Comparison of ENCODE assay signal across 8 mouse cellular contexts in the genomic region with DNA sequence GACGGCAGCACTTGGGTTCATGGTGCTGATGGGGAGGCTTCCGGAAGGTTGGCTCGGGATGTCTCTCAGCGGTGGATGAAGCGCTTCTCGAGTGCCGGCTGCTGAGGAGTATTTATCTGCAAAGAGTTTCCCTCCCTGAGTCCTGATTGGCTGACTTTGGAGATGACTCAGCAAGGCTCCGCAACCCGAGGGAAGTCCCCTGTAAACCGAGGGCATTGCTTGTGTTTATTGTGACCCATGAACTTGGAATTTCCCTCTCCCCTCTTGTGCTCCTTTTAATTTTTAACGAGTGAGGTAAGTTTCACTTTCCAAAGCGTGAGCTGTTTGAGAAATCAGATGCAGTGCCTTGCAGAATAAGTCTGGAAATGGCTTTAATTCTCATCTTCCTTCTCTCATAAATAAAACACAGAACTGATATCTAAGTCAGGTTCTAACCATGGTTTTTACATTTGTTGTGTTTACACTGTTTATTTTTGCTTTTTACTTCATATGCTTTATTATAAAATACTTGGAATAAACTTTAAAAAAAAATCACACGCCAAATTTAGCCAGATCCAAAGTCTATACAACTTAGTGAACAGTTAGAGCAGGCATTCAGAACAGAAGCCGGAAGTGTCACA. TPM values are rescaled to one million over a fixed set of nuclear protein-coding genes. Genes with fewer than 3 reads are reported as not detected.
DNase-seq lines count a peak whose midpoint lies in the region; ATAC-seq and TF ChIP-seq lines count a peak whose summit lies in the region.

A gene (minus strand): TSS at position 96 of the 620 bp plus-strand sequence.

- no peak within 1 kb of the TSS for H3K27ac ChIP-seq in ES-E14 (ENCODE audit: insufficient read depth, low read depth, low read length, poor library complexity, severe bottlenecking)
- no peak within 1 kb of the TSS for H3K27ac ChIP-seq in heart, embryonic 13.5 days (replicated peaks)
- H3K27ac ChIP-seq in kidney, postnatal 0 days = no peak within 1 kb of the TSS

- in situ Hi-C loops in ES-E14 (cut with MboI; ENCODE audit: low sequenced_read_pairs in 2 of 2, unreplicated experiment in 2 of 2) = no loop called here

- H3K4me2 ChIP-seq in heart, embryonic 13.5 days = peak within 1 kb of the TSS; percentile 68
- peak within 1 kb of the TSS; percentile 48 for H3K4me2 ChIP-seq in kidney, postnatal 0 days (ENCODE audit: low read length)

- H3K27me3 ChIP-seq in heart, embryonic 13.5 days (replicated peaks) = peaks cover 23% of the 10 kb centered on the region
- no peaks in the 10 kb centered on the region for H3K27me3 ChIP-seq in kidney, postnatal 0 days (ENCODE audit: insufficient read depth, low read length)

- H3K9ac ChIP-seq in ES-E14 (ENCODE audit: insufficient read depth, low read depth, low read length, poor library complexity, severe bottlenecking) = no peak within 1 kb of the TSS
- peak within 1 kb of the TSS; percentile 15; the same call in 1 of the 2 replicates for H3K9ac ChIP-seq in heart, embryonic 13.5 days
- H3K9ac ChIP-seq in kidney, postnatal 0 days (ENCODE audit: low read depth, low read length) = no peak within 1 kb of the TSS

- H3K36me3 ChIP-seq in ES-E14 (ENCODE audit: control insufficient read depth, insufficient read depth, low read length, poor library complexity, severe bottlenecking) = no peaks in the 10 kb centered on the region
- no peaks in the 10 kb centered on the region for H3K36me3 ChIP-seq in heart, embryonic 13.5 days
- H3K36me3 ChIP-seq in kidney, postnatal 0 days (ENCODE audit: insufficient read depth, low read length) = no peaks in the 10 kb centered on the region

- 0 out of 2 replicates have a peak, but pooled peaks have one; percentile 42 for ATAC-seq in heart, embryonic 13.5 days (ENCODE audit: extremely low read depth, insufficient number of reproducible peaks, low FRiP score, low TSS enrichment)
- 0 out of 2 replicates have a peak, but pooled peaks have one; percentile 73 for ATAC-seq in kidney, postnatal 0 days (replicated peaks; ENCODE audit: low FRiP score, low read depth)

- peak; percentile 80 for DNase-seq in A20 (ENCODE audit: low read depth, low spot score)
- peak; percentile 31 for DNase-seq in ES-E14 (ENCODE audit: low read depth, low spot score)
- peak; percentile 72 for DNase-seq in embryo, embryonic 11 days
- DNase-seq in kidney, postnatal 0 days (ENCODE audit: low spot score) = peak; percentile 75
- peak; percentile 67 for DNase-seq in lung, postnatal 25 days (ENCODE audit: low spot score)
- peak; percentile 14 for DNase-seq in retina, postnatal 7 days (ENCODE audit: low read depth, low spot score)
- DNase-seq in layer of hippocampus, postnatal 14 days (ENCODE audit: low spot score in 2 of 2) = no peak

- H3K4me3 ChIP-seq in ES-E14 (ENCODE audit: insufficient read depth in 1 of 2, low read depth in 1 of 2, low read length in 2 of 2, poor library complexity in 1 of 2, severe bottlenecking in 1 of 2) = no peak within 1 kb of the TSS
- peak within 1 kb of the TSS; percentile 39 for H3K4me3 ChIP-seq in heart, embryonic 13.5 days
- H3K4me3 ChIP-seq in kidney, postnatal 0 days (replicated peaks; ENCODE audit: low read depth, low read length) = 0 out of 2 replicates have a peak within 1 kb of the TSS, but pooled peaks have one; percentile 4

- WGBS in heart, embryonic 13.5 days = 17% methylated on average over 14 of the region's 14 CpGs
- WGBS in kidney, postnatal 0 days = 13% methylated on average over 14 of the region's 14 CpGs

- no peak for TF ChIP-seq CTCF in kidney, postnatal 0 days (IDR thresholded peaks at IDR 0.05; ENCODE audit: low read depth)

- no peaks in the 10 kb centered on the region for H3K9me3 ChIP-seq in ES-E14 (ENCODE audit: control insufficient read depth, insufficient read depth, low read depth, low read length)
- no peaks in the 10 kb centered on the region for H3K9me3 ChIP-seq in heart, embryonic 13.5 days
- no peaks in the 10 kb centered on the region for H3K9me3 ChIP-seq in kidney, postnatal 0 days (replicated peaks; ENCODE audit: low read length)

- peaks cover 0 to 3% of the 10 kb centered on the region in 2 experiments; a peak in 2 of 4 replicates for H3K4me1 ChIP-seq in ES-E14 (ENCODE audit: control insufficient read depth in 2 of 2, insufficient read depth in 2 of 2, low read length in 2 of 2, poor library complexity in 1 of 2)
- H3K4me1 ChIP-seq in heart, embryonic 13.5 days = peaks cover 20% of the 10 kb centered on the region
- 0 out of 2 replicates have a peak, but pooled peaks cover 5% of the 10 kb centered on the region for H3K4me1 ChIP-seq in kidney, postnatal 0 days (replicated peaks; ENCODE audit: insufficient read depth, low read length)

TF ChIP-seq in ES-E14, 5 proteins besides CTCF, POLR2A, EP300 and RAD21:
- TF ChIP-seq ZNF384 (IDR thresholded peaks at IDR 0.05; ENCODE audit: low read depth, low read length) = no peak
- TF ChIP-seq MAFK (IDR thresholded peaks at IDR 0.05; ENCODE audit: insufficient read depth, low read depth, low read length) = peak; percentile 81
- TF ChIP-seq CHD2 (IDR thresholded peaks at IDR 0.05; ENCODE audit: low read depth, low read length) = no peak
- TF ChIP-seq HCFC1 (IDR thresholded peaks at IDR 0.05; ENCODE audit: borderline replicate concordance, insufficient read depth, low read length) = no peak

RNA-seq across cellular contexts. Expression of the gene that starts here (rescaled TPM):
- total RNA-seq in ES-E14 (2012; rRNA removed) = 3.3 and 4.0 TPM in 2 replicates
- 1.6 and 2.0 TPM in 2 replicates for polyA plus RNA-seq in heart, embryonic 13.5 days (2015; fragmentation: Nextera tagmentation; extraction: Ambion mirVana)
- polyA plus RNA-seq in kidney, postnatal 0 days (2015; fragmentation: Nextera tagmentation; extraction: Ambion mirVana) = 3.4 and 3.8 TPM in 2 replicates
- total RNA-seq in layer of hippocampus, postnatal 14 days (2021) = not detected

Comparison
In these comparisons a context has a peak if more than half of its experiments do, and no peak if none do; other contexts are left out.
1. DNase-seq: peak in A20 (single experiment), ES-E14 (single experiment), embryo, embryonic 11 days (single experiment), kidney, postnatal 0 days (single experiment), lung, postnatal 25 days (single experiment) and retina, postnatal 7 days (single experiment); none in layer of hippocampus, postnatal 14 days (0 of 2).
2. H3K4me3 ChIP-seq: peak in heart, embryonic 13.5 days (single experiment) and kidney, postnatal 0 days (single experiment); none in ES-E14 (0 of 2).